Mouse (Mus musculus): ENCODE results near the gene Tmem100. TPM values are rescaled to one million over a fixed set of nuclear protein-coding genes. Genes with fewer than 3 reads are reported as not detected.
A peak's percentile ranks its signal among the peaks of the same experiment; 100 is the strongest.

Gene Tmem100
- polyA plus RNA-seq, 1 experiment from 2014 or later = 6.1 TPM

GRCm38 (mm10) chr11:90006111-90006510 is 24.0 kb upstream of the Tmem100 start:
- H3K27ac ChIP-seq (ENCODE audit: low read depth, low read length) = no peak overlapping the region
- no peaks in the 10 kb centered on the region for H3K27me3 ChIP-seq (ENCODE audit: control insufficient read depth, insufficient read depth, low read length)
- no peak for DNase-seq (ENCODE audit: low spot score, missing footprints)
- no peak overlapping the region for H3K4me2 ChIP-seq
- WGBS = 84% methylated on average over 4 of the region's 4 CpGs
- H3K36me3 ChIP-seq (ENCODE audit: control insufficient read depth, insufficient read depth, low read length) = no peaks in the 10 kb centered on the region
- no peaks in the 10 kb centered on the region for H3K4me1 ChIP-seq (ENCODE audit: control insufficient read depth, insufficient read depth, low read length)
- ATAC-seq (ENCODE audit: low FRiP score) = no peak
- no peak overlapping the region for H3K4me3 ChIP-seq (ENCODE audit: low read depth, low read length)
- H3K9ac ChIP-seq (ENCODE audit: low read length) = no peak overlapping the region
- H3K9me3 ChIP-seq (ENCODE audit: control insufficient read depth, low read length) = no peaks in the 10 kb centered on the region

GRCm38 (mm10) chr11:90007791-90008531 is 22.2 kb upstream of the Tmem100 start:
- no peak overlapping the region for H3K4me2 ChIP-seq
- 42% methylated on average over 7 of the region's 7 CpGs for WGBS

GRCm38 (mm10) chr11:90013657-90014056 is 16.5 kb upstream of the Tmem100 start:
- no peaks in the 10 kb centered on the region for H3K9me3 ChIP-seq (ENCODE audit: control insufficient read depth, low read length)
- H3K9ac ChIP-seq (ENCODE audit: low read length) = no peak overlapping the region
- no peaks in the 10 kb centered on the region for H3K4me1 ChIP-seq (ENCODE audit: control insufficient read depth, insufficient read depth, low read length)
- no peak overlapping the region for H3K4me3 ChIP-seq (ENCODE audit: low read depth, low read length)
- DNase-seq (ENCODE audit: low spot score, missing footprints) (no peak), ATAC-seq (ENCODE audit: low FRiP score) (no peak)
- 89% methylated on average over 6 of the region's 6 CpGs for WGBS
- H3K4me2 ChIP-seq = no peak overlapping the region
- H3K27me3 ChIP-seq (ENCODE audit: control insufficient read depth, insufficient read depth, low read length) = no peaks in the 10 kb centered on the region
- no peak overlapping the region for H3K27ac ChIP-seq (ENCODE audit: low read depth, low read length)
- H3K36me3 ChIP-seq (ENCODE audit: control insufficient read depth, insufficient read depth, low read length) = no peaks in the 10 kb centered on the region

More at GRCm38 (mm10) chr11:90007791-90008531, 22.2 kb upstream of the Tmem100 start:
- Histone ChIP-seq H3K36me3 (ENCODE audit: control insufficient read depth, insufficient read depth, low read length) (no peaks in the 10 kb centered on the region), H3K4me3 (ENCODE audit: low read depth, low read length) (no peak overlapping the region), H3K4me1 (ENCODE audit: control insufficient read depth, insufficient read depth, low read length) (no peaks in the 10 kb centered on the region), H3K9me3 (ENCODE audit: control insufficient read depth, low read length) (no peaks in the 10 kb centered on the region), H3K9ac (ENCODE audit: low read length) (no peak overlapping the region), H3K27me3 (ENCODE audit: control insufficient read depth, insufficient read depth, low read length) (no peaks in the 10 kb centered on the region), H3K27ac (ENCODE audit: low read depth, low read length) (no peak overlapping the region)
- DNase-seq (ENCODE audit: low spot score, missing footprints) = no peak
- no peak for ATAC-seq (ENCODE audit: low FRiP score)

GRCm38 (mm10) chr11:90015281-90015680 is 14.9 kb upstream of the Tmem100 start:
- Histone ChIP-seq H3K36me3 (ENCODE audit: control insufficient read depth, insufficient read depth, low read length) (no peaks in the 10 kb centered on the region), H3K4me3 (ENCODE audit: low read depth, low read length) (no peak overlapping the region), H3K4me2 (no peak overlapping the region), H3K9ac (ENCODE audit: low read length) (no peak overlapping the region), H3K27ac (ENCODE audit: low read depth, low read length) (no peak overlapping the region), H3K9me3 (ENCODE audit: control insufficient read depth, low read length) (no peaks in the 10 kb centered on the region), H3K27me3 (ENCODE audit: control insufficient read depth, insufficient read depth, low read length) (no peaks in the 10 kb centered on the region), H3K4me1 (ENCODE audit: control insufficient read depth, insufficient read depth, low read length) (no peaks in the 10 kb centered on the region)
- ATAC-seq (ENCODE audit: low FRiP score) = no peak
- no peak for DNase-seq (ENCODE audit: low spot score, missing footprints)
- WGBS = 71% methylated on average over 7 of the region's 7 CpGs

GRCm38 (mm10) chr11:90019161-90019560 is 11.0 kb upstream of the Tmem100 start:
- WGBS = 26% methylated on average over 7 of the region's 7 CpGs
- Histone ChIP-seq H3K27ac (ENCODE audit: low read depth, low read length) (no peak overlapping the region), H3K27me3 (ENCODE audit: control insufficient read depth, insufficient read depth, low read length) (no peaks in the 10 kb centered on the region), H3K4me3 (ENCODE audit: low read depth, low read length) (no peak overlapping the region), H3K9ac (ENCODE audit: low read length) (no peak overlapping the region), H3K9me3 (ENCODE audit: control insufficient read depth, low read length) (no peaks in the 10 kb centered on the region), H3K36me3 (ENCODE audit: control insufficient read depth, insufficient read depth, low read length) (no peaks in the 10 kb centered on the region), H3K4me2 (no peak overlapping the region), H3K4me1 (ENCODE audit: control insufficient read depth, insufficient read depth, low read length) (no peaks in the 10 kb centered on the region)
- ATAC-seq (ENCODE audit: low FRiP score) = no peak
- no peak for DNase-seq (ENCODE audit: low spot score, missing footprints)

GRCm38 (mm10) chr11:90025891-90026801 is 4.0 kb upstream of the Tmem100 start:
- ATAC-seq (ENCODE audit: low FRiP score) (no peak), DNase-seq (ENCODE audit: low spot score, missing footprints) (peak; percentile 86)
- Histone ChIP-seq H3K4me1 (ENCODE audit: control insufficient read depth, insufficient read depth, low read length) (no peaks in the 10 kb centered on the region), H3K27me3 (ENCODE audit: control insufficient read depth, insufficient read depth, low read length) (peaks cover 4% of the 10 kb centered on the region; the same call in 1 of the 2 replicates), H3K9me3 (ENCODE audit: control insufficient read depth, low read length) (no peaks in the 10 kb centered on the region), H3K4me3 (ENCODE audit: low read depth, low read length) (no peak overlapping the region), H3K36me3 (ENCODE audit: control insufficient read depth, insufficient read depth, low read length) (no peaks in the 10 kb centered on the region), H3K4me2 (no peak overlapping the region), H3K27ac (ENCODE audit: low read depth, low read length) (no peak overlapping the region), H3K9ac (ENCODE audit: low read length) (no peak overlapping the region)
- 66% methylated on average over 14 of the region's 14 CpGs for WGBS

GRCm38 (mm10) chr11:90026802-90027174 is 3.4 kb upstream of the Tmem100 start:
- H3K27me3 ChIP-seq (ENCODE audit: control insufficient read depth, insufficient read depth, low read length) = peaks cover 11% of the 10 kb centered on the region
- no peaks in the 10 kb centered on the region for H3K4me1 ChIP-seq (ENCODE audit: control insufficient read depth, insufficient read depth, low read length)
- H3K4me3 ChIP-seq (ENCODE audit: low read depth, low read length) = no peak overlapping the region
- H3K36me3 ChIP-seq (ENCODE audit: control insufficient read depth, insufficient read depth, low read length) = no peaks in the 10 kb centered on the region
- H3K9me3 ChIP-seq (ENCODE audit: control insufficient read depth, low read length) = no peaks in the 10 kb centered on the region
- no peak overlapping the region for H3K9ac ChIP-seq (ENCODE audit: low read length)
- DNase-seq (ENCODE audit: low spot score, missing footprints) = no peak
- 74% methylated on average over 5 of the region's 5 CpGs for WGBS
- H3K4me2 ChIP-seq = no peak overlapping the region
- no peak overlapping the region for H3K27ac ChIP-seq (ENCODE audit: low read depth, low read length)
- ATAC-seq (ENCODE audit: low FRiP score) = no peak

GRCm38 (mm10) chr11:90027216-90027615 is 2.9 kb upstream of the Tmem100 start:
- H3K27me3 ChIP-seq (ENCODE audit: control insufficient read depth, insufficient read depth, low read length) = peaks cover 14% of the 10 kb centered on the region
- no peak overlapping the region for H3K9ac ChIP-seq (ENCODE audit: low read length)
- H3K4me1 ChIP-seq (ENCODE audit: control insufficient read depth, insufficient read depth, low read length) = no peaks in the 10 kb centered on the region
- no peak overlapping the region for H3K27ac ChIP-seq (ENCODE audit: low read depth, low read length)
- WGBS = 39% methylated on average over 7 of the region's 7 CpGs
- H3K4me3 ChIP-seq (ENCODE audit: low read depth, low read length) = no peak overlapping the region
- no peak overlapping the region for H3K4me2 ChIP-seq
- no peak for DNase-seq (ENCODE audit: low spot score, missing footprints)
- H3K36me3 ChIP-seq (ENCODE audit: control insufficient read depth, insufficient read depth, low read length) = no peaks in the 10 kb centered on the region
- no peak for ATAC-seq (ENCODE audit: low FRiP score)
- no peaks in the 10 kb centered on the region for H3K9me3 ChIP-seq (ENCODE audit: control insufficient read depth, low read length)

- WGBS = 92% methylated on average over 8 of the region's 8 CpGs
- ATAC-seq (ENCODE audit: low FRiP score) (no peak), DNase-seq (ENCODE audit: low spot score, missing footprints) (no peak)
- no peak overlapping the region for H3K27ac ChIP-seq (ENCODE audit: low read depth, low read length)
- no peaks in the 10 kb centered on the region for H3K36me3 ChIP-seq (ENCODE audit: control insufficient read depth, insufficient read depth, low read length)
- H3K4me3 ChIP-seq (ENCODE audit: low read depth, low read length) = no peak overlapping the region
- no peak overlapping the region for H3K9ac ChIP-seq (ENCODE audit: low read length)
- H3K4me2 ChIP-seq = no peak overlapping the region
- H3K9me3 ChIP-seq (ENCODE audit: control insufficient read depth, low read length) = no peaks in the 10 kb centered on the region
- peaks cover 2% of the 10 kb centered on the region; the same call in 1 of the 2 replicates for H3K4me1 ChIP-seq (ENCODE audit: control insufficient read depth, insufficient read depth, low read length)
- peaks cover 14% of the 10 kb centered on the region for H3K27me3 ChIP-seq (ENCODE audit: control insufficient read depth, insufficient read depth, low read length)
Measured at GRCm38 (mm10) chr11:90028746-90029145, 1.4 kb upstream of the Tmem100 start.
